Mouse (Mus musculus) megakaryocyte, embryonic 14.5 days (primary cell): ENCODE measurements at regions not wholly inside any gene's neighbourhood (a gene's known extent, or its start where the extent isn't known, plus 50 kb on each side); places are given as distances from the start of the nearest gene placed in this dataset.

Experiments used
- H3K27me3 ChIP-seq: replicated peaks from 2 replicates; pipeline ENCODE3; 2012; ENCODE audit warnings: inconsistent platforms
- H3K36me3 ChIP-seq: replicated peaks from 2 replicates; pipeline ENCODE3; 2012; ENCODE audit warnings: low read length, inconsistent platforms, mixed read lengths
- H3K4me1 ChIP-seq: 2 replicates; pipeline ENCODE4 v1.6.1; 2012; ENCODE audit warnings: inconsistent platforms
- H3K4me3 ChIP-seq: replicated peaks from 2 replicates; pipeline ENCODE3; 2012; ENCODE audit warnings: moderate library complexity, mild to moderate bottlenecking, inconsistent platforms
- H3K9me3 ChIP-seq: 2 replicates; pipeline ENCODE4 v1.6.1; 2012; ENCODE audit warnings: inconsistent platforms
- FLI1 ChIP-seq: IDR thresholded peaks from 2 replicates; pipeline ENCODE4 v1.6.1; 2012; ENCODE audit warnings: low read length, inconsistent platforms, mixed read lengths
- GATA1 ChIP-seq: IDR thresholded peaks from 3 replicates; pipeline ENCODE4 v1.6.1; 2012; ENCODE audit warnings: mixed read lengths, low read length, inconsistent platforms, borderline replicate concordance

GRCm38 (mm10) chr12:5599426-5599825 lies 223.9 kb upstream of the Klhl29 start:
- H3K4me1 ChIP-seq, result no peaks in the 10 kb centered on the region
- H3K4me3 ChIP-seq, result no peak overlapping the region
- TF ChIP-seq GATA1 (no peak), FLI1 (no peak)
- H3K9me3 ChIP-seq, result peaks cover 11% of the 10 kb centered on the region
- H3K36me3 ChIP-seq, result no peaks in the 10 kb centered on the region
- H3K27me3 ChIP-seq, result no peaks in the 10 kb centered on the region

DNA sequence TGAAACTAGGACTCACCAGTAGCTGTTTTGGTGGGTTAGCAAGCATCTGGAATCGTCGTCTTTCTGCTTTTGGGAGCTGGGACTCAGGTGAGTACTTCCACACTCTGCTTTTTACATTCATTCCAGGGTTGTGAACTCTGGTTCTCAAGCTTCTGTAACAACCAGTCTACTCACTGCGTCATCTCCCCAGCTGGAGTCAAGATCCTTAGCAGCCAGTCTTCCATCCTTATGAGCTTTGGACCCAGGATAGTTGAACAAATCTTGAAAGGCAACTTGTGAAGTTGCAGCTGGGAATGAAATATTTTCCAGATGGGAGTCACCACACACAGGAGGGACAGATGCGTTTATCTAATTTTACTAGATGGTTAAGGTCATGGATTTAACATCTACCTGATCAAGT lies 223.5 kb upstream of the Klhl29 start:
- Histone ChIP-seq H3K9me3 (peaks cover 11% of the 10 kb centered on the region), H3K27me3 (no peaks in the 10 kb centered on the region), H3K4me1 (no peaks in the 10 kb centered on the region), H3K4me3 (no peak overlapping the region), H3K36me3 (no peaks in the 10 kb centered on the region)
- TF ChIP-seq GATA1 (no peak), FLI1 (no peak)

GRCm38 (mm10) chr12:5572831-5573230 lies 197.3 kb upstream of the Klhl29 start:
- TF ChIP-seq GATA1, result no peak
- TF ChIP-seq FLI1, result no peak
- Histone ChIP-seq H3K4me3 (no peak overlapping the region), H3K27me3 (no peaks in the 10 kb centered on the region), H3K36me3 (no peaks in the 10 kb centered on the region), H3K4me1 (no peaks in the 10 kb centered on the region), H3K9me3 (peaks cover 15% of the 10 kb centered on the region; the same call in 1 of the 2 replicates)

DNA sequence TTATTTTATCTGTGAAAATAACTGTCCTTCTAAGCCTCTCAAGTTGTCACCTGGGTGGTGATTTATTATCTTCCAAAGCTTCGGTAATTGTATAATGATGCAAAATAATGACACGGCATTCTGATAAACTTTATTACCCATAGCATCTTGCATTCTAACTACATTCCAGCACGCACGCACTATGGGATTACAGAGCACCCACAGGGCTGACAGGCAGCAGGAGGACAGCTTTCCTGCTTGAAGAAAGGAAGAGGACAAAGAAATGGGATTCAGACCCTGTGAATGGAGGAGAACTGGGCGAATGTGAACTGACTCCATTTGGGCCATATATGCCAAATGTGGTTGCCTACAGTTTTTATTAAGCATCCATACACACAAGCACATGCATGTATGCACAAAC lies 193.5 kb upstream of the Klhl29 start:
- TF ChIP-seq GATA1 (no peak), FLI1 (no peak)
- peaks cover 3% of the 10 kb centered on the region; the same call in 1 of the 2 replicates for H3K9me3 ChIP-seq
- H3K27me3 ChIP-seq, result no peaks in the 10 kb centered on the region
- H3K36me3 ChIP-seq, result no peaks in the 10 kb centered on the region
- H3K4me1 ChIP-seq, result no peaks in the 10 kb centered on the region
- no peak overlapping the region for H3K4me3 ChIP-seq

DNA sequence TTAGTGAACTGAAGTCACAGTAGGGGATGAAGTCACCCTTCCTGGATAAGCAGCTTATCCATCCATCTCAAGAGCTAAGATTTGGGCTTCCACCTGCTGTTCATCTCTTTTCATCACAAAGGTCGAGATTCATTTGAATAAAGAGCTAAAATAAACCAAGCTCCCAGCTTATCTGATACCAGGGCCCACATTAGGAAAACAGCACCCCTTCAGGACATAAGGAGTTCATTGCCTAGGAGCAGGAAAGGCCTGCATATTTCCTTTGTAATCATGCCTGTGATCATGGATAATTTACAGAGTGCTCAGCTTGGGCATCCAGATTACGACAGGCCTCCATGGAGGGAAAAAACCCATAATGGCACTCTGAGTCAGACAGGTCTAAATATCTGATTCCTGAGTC lies 190.7 kb upstream of the Klhl29 start:
- H3K4me1 ChIP-seq, result no peaks in the 10 kb centered on the region
- H3K36me3 ChIP-seq, result no peaks in the 10 kb centered on the region
- H3K27me3 ChIP-seq, result no peaks in the 10 kb centered on the region
- peaks cover 16% of the 10 kb centered on the region; the same call in 1 of the 2 replicates for H3K9me3 ChIP-seq
- TF ChIP-seq GATA1 (no peak), FLI1 (no peak)
- H3K4me3 ChIP-seq, result no peak overlapping the region

DNA sequence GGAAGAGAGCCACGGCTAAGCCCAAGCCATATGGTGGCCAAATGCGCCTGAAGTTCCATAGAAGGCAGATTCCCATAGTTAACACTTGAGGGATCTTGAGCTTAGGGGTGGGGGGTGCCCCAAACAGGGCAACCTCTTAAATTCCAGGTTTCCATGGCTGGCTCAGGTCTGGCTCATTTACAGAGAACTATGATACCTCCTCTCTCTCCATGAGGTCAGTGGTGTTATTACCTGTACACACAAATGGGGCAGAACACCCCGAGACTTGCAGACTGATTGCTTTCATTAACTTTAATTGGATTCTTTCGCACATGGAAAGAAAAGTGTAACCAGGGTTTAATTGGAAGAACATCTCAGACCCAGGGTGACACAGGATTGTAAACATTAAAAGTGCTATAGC lies 177.1 kb upstream of the Klhl29 start:
- no peak for TF ChIP-seq GATA1
- TF ChIP-seq FLI1, result no peak
- Histone ChIP-seq H3K27me3 (no peaks in the 10 kb centered on the region), H3K4me1 (no peaks in the 10 kb centered on the region), H3K4me3 (no peak overlapping the region), H3K9me3 (peaks cover 12% of the 10 kb centered on the region), H3K36me3 (no peaks in the 10 kb centered on the region)

DNA sequence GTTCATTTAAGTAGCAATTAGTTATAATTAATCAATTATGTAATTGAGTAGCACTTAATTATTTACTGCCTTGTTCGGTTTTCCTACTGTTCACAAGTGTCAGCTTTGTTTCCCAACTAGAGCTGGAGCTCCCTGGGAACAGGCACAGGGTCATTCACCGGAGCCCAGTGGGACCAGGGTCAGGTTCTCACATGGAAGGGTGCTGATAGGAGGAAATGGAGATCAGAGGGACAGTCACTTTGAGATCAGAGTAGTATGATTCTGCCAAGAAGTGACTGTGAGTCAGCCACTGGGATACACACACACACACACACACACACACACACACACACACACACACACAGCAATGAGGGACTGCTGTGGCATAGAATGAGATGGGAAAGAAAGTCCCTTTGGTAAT lies 176.4 kb upstream of the Klhl29 start:
- Histone ChIP-seq H3K9me3 (peaks cover 12% of the 10 kb centered on the region), H3K4me3 (no peak overlapping the region), H3K27me3 (no peaks in the 10 kb centered on the region), H3K4me1 (no peaks in the 10 kb centered on the region), H3K36me3 (no peaks in the 10 kb centered on the region)
- TF ChIP-seq GATA1 (no peak), FLI1 (no peak)

DNA sequence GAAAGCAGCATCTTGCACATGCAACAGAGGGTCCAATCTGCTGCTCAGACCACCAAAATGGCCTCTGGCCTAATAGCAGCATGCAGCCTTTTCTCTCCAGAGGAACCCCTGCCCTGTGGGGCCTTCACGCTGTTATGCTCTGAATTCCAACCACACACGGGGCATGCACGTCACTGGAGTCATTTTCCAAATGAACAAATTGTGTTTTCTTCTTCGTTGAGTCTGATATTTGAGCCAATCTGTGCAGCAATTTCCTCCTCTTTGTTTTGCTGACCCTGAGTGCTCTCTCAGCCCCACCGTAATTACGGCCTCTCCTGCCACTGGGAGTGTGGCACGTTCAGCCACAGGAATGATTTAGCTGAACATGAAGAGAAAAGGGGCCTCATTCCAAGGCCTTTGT lies 174.3 kb upstream of the Klhl29 start:
- no peaks in the 10 kb centered on the region for H3K4me1 ChIP-seq
- H3K9me3 ChIP-seq, result peaks cover 12% of the 10 kb centered on the region
- H3K4me3 ChIP-seq, result no peak overlapping the region
- no peaks in the 10 kb centered on the region for H3K27me3 ChIP-seq
- H3K36me3 ChIP-seq, result no peaks in the 10 kb centered on the region
- TF ChIP-seq FLI1 (no peak), GATA1 (no peak)

- Histone ChIP-seq H3K36me3 (no peaks in the 10 kb centered on the region), H3K9me3 (peaks cover 15% of the 10 kb centered on the region), H3K4me3 (no peak overlapping the region), H3K27me3 (no peaks in the 10 kb centered on the region), H3K4me1 (no peaks in the 10 kb centered on the region)
- TF ChIP-seq FLI1 (no peak), GATA1 (no peak)
These were observed 172.2 kb upstream of the Klhl29 start for GRCm38 (mm10) chr12:5547698-5548097.

- H3K27me3 ChIP-seq, result no peaks in the 10 kb centered on the region
- no peak overlapping the region for H3K4me3 ChIP-seq
- H3K36me3 ChIP-seq, result no peaks in the 10 kb centered on the region
- TF ChIP-seq GATA1 (no peak), FLI1 (no peak)
- H3K4me1 ChIP-seq, result no peaks in the 10 kb centered on the region
- 0 out of 2 replicates have a peak, but pooled peaks cover 2% of the 10 kb centered on the region for H3K9me3 ChIP-seq
These were observed 167.2 kb upstream of the Klhl29 start for GRCm38 (mm10) chr12:5542701-5543100.

DNA sequence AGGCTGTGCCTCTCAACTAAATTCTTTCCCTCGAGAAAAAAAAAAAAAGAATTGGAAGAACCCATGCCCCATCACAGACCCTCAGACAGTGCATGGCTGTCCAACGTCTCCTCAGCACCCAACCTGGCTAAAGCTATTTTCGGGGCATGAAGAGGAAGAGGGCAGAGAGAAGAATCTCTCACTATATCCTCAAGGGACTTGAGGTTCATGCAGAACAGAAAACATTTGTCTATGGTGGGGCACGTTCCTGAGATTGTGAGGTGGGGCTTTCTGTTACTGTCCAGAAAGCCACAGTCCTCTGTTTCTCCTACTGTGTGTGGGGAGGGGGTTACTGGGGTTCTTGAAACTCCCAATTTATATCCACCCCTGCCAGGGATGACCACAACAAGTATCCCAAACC lies 120.8 kb upstream of the Klhl29 start:
- no peak for TF ChIP-seq GATA1
- no peak for TF ChIP-seq FLI1
- H3K4me3 ChIP-seq, result no peak overlapping the region
- H3K9me3 ChIP-seq, result no peaks in the 10 kb centered on the region; the same call in 1 of the 2 replicates
- H3K36me3 ChIP-seq, result no peaks in the 10 kb centered on the region
- H3K4me1 ChIP-seq, result no peaks in the 10 kb centered on the region
- H3K27me3 ChIP-seq, result no peaks in the 10 kb centered on the region
